Mouse (Mus musculus) megakaryocyte, embryonic 14.5 days (primary cell): ENCODE measurements around the gene Pepd.

Experiments
- FLI1 ChIP-seq: IDR thresholded peaks from 2 replicates; pipeline ENCODE4 v1.6.1; 2012; ENCODE audit warnings: low read length, inconsistent platforms, mixed read lengths
- GATA1 ChIP-seq: IDR thresholded peaks from 3 replicates; pipeline ENCODE4 v1.6.1; 2012; ENCODE audit warnings: mixed read lengths, low read length, inconsistent platforms, borderline replicate concordance

GRCm38 (mm10) chr7:34897058-34897457 is 15.1 kb upstream of the Pepd start:
- TF ChIP-seq GATA1 (no peak), FLI1 (no peak)
